13 mouse cellular contexts compared by ENCODE assay signal in genomic region chr19:6264200-6264599, GRCm38 (mm10). TPM values are rescaled to one million over a fixed set of nuclear protein-coding genes. Genes with fewer than 3 reads are reported as not detected.
DNase-seq lines count a peak whose midpoint lies in the region; ATAC-seq and TF ChIP-seq lines count a peak whose summit lies in the region.
"Had no signal": no experiment of that assay in that cellular context is flagged by ENCODE, and none has a peak within 500 bp of the region (broad histone marks: within the 10 kb centered on the region; RNA-seq: fewer than 3 reads in every experiment).

No protein-coding gene starts in this region.

- H3K9ac ChIP-seq in lung, embryonic 16.5 days (ENCODE audit: low read length): 0 out of 2 replicates have a peak overlapping the region, but pooled peaks have one; percentile 19
- peak overlapping the region; percentile 87 for H3K9ac ChIP-seq in intestine, postnatal 0 days (ENCODE audit: low read depth, low read length)
- no peak overlapping the region; the same call in 1 of the 2 replicates for H3K9ac ChIP-seq in stomach, embryonic 15.5 days
- H3K9ac ChIP-seq: midbrain, embryonic 13.5 days had no signal

- H3K4me1 ChIP-seq in kidney, adult 2 months (ENCODE audit: control insufficient read depth, insufficient read depth, low read length): peaks cover 8% of the 10 kb centered on the region; the same call in 1 of the 2 replicates
- H3K4me1 ChIP-seq in lung, embryonic 16.5 days (replicated peaks; ENCODE audit: control insufficient read depth, insufficient read depth, low read length): peaks cover 6% of the 10 kb centered on the region
- 0 out of 2 replicates have a peak, but pooled peaks cover 3% of the 10 kb centered on the region for H3K4me1 ChIP-seq in intestine, postnatal 0 days (replicated peaks; ENCODE audit: control insufficient read depth, insufficient read depth, low read length)
- peaks cover 2% of the 10 kb centered on the region; the same call in 1 of the 2 replicates for H3K4me1 ChIP-seq in stomach, embryonic 15.5 days
- H3K4me1 ChIP-seq in heart, embryonic 10.5 days: 0 out of 2 replicates have a peak, but pooled peaks cover 2% of the 10 kb centered on the region

- H3K4me3 ChIP-seq in kidney, adult 2 months (ENCODE audit: insufficient read depth, low read depth, low read length): peak overlapping the region; percentile 62
- H3K4me3 ChIP-seq in lung, embryonic 16.5 days (ENCODE audit: low read length): no peak overlapping the region
- peak overlapping the region; percentile 62 for H3K4me3 ChIP-seq in intestine, postnatal 0 days (ENCODE audit: low read depth, low read length)
- peak overlapping the region; percentile 35 for H3K4me3 ChIP-seq in stomach, embryonic 15.5 days (replicated peaks)
- H3K4me3 ChIP-seq in heart, embryonic 10.5 days: no peak overlapping the region
- H3K4me3 ChIP-seq: embryonic facial prominence, embryonic 10.5 days; forebrain, embryonic 10.5 days; midbrain, embryonic 13.5 days had no signal

- no peaks in the 10 kb centered on the region for H3K36me3 ChIP-seq in kidney, adult 2 months (ENCODE audit: control insufficient read depth, insufficient read depth, low read length)
- peaks cover 14% of the 10 kb centered on the region for H3K36me3 ChIP-seq in lung, embryonic 16.5 days (ENCODE audit: control insufficient read depth, insufficient read depth, low read length)
- peaks cover 22% of the 10 kb centered on the region for H3K36me3 ChIP-seq in intestine, postnatal 0 days (ENCODE audit: control insufficient read depth, insufficient read depth)
- H3K36me3 ChIP-seq in stomach, embryonic 15.5 days: peaks cover 20% of the 10 kb centered on the region
- H3K36me3 ChIP-seq in heart, embryonic 10.5 days: peaks cover 34% of the 10 kb centered on the region

- H3K9me3 ChIP-seq in lung, embryonic 16.5 days (ENCODE audit: control insufficient read depth, low read length): no peaks in the 10 kb centered on the region; the same call in 1 of the 2 replicates
- no peaks in the 10 kb centered on the region for H3K9me3 ChIP-seq in intestine, postnatal 0 days (ENCODE audit: control insufficient read depth)
- no peaks in the 10 kb centered on the region for H3K9me3 ChIP-seq in stomach, embryonic 15.5 days
- H3K9me3 ChIP-seq in heart, embryonic 10.5 days: no peaks in the 10 kb centered on the region

- WGBS in kidney, adult 2 months: 30% methylated on average over 9 of the region's 9 CpGs
- 77% methylated on average over 9 of the region's 9 CpGs for WGBS in lung, embryonic 16.5 days
- WGBS in intestine, postnatal 0 days: 27% methylated on average over 9 of the region's 9 CpGs
- WGBS in stomach, embryonic 15.5 days: 58% methylated on average over 9 of the region's 9 CpGs
- WGBS in heart, embryonic 10.5 days: 72% methylated on average over 9 of the region's 9 CpGs

- peak overlapping the region; percentile 84 for H3K27ac ChIP-seq in kidney, adult 2 months (ENCODE audit: insufficient read depth, low read depth, low read length)
- H3K27ac ChIP-seq in lung, embryonic 16.5 days (ENCODE audit: low read length): no peak overlapping the region
- H3K27ac ChIP-seq in intestine, postnatal 0 days (ENCODE audit: low read depth, low read length): peak overlapping the region; percentile 99
- peak overlapping the region; percentile 78; the same call in 1 of the 2 replicates for H3K27ac ChIP-seq in stomach, embryonic 15.5 days
- H3K27ac ChIP-seq in heart, embryonic 10.5 days: no peak overlapping the region
- H3K27ac ChIP-seq: embryonic facial prominence, embryonic 10.5 days; forebrain, embryonic 10.5 days; midbrain, embryonic 13.5 days had no signal

- no peak for ATAC-seq in lung, embryonic 16.5 days (ENCODE audit: low read depth)
- peak; percentile 78 for ATAC-seq in intestine, postnatal 0 days
- peak; percentile 33; the same call in 1 of the 2 replicates for ATAC-seq in stomach, embryonic 15.5 days (ENCODE audit: insufficient read depth, low FRiP score, low read depth)
- ATAC-seq: midbrain, embryonic 13.5 days had no signal

- peak; percentile 61 for DNase-seq in kidney, adult 2 months
- DNase-seq in kidney, adult 11 months: no peak
- no peak for DNase-seq in lung, postnatal 4 days
- no peak for DNase-seq in heart, embryonic 10.5 days (ENCODE audit: low spot score)
- DNase-seq in testis, postnatal 10 days (ENCODE audit: low spot score): no peak
- DNase-seq: lung, postnatal 14 days; thymus, postnatal 36 days had no signal

- TF ChIP-seq POLR2A in kidney, adult 2 months (IDR thresholded peaks at IDR 0.05; ENCODE audit: low read depth, low read length): no peak

- no peak overlapping the region for H3K4me2 ChIP-seq in lung, embryonic 16.5 days (ENCODE audit: low read depth, low read length)
- H3K4me2 ChIP-seq in intestine, postnatal 0 days (replicated peaks; ENCODE audit: low read depth): peak overlapping the region; percentile 77
- H3K4me2 ChIP-seq in stomach, embryonic 15.5 days: peak overlapping the region; percentile 49
- H3K4me2 ChIP-seq: midbrain, embryonic 13.5 days had no signal

- no peak for TF ChIP-seq CTCF in kidney, adult 2 months (conservative IDR thresholded peaks at IDR 0.05; ENCODE audit: insufficient read depth, insufficient read length, low read depth, low read length)
- TF ChIP-seq CTCF in intestine, postnatal 0 days (IDR thresholded peaks at IDR 0.05; ENCODE audit: low read depth): no peak

- H3K27me3 ChIP-seq in kidney, adult 2 months (replicated peaks; ENCODE audit: control insufficient read depth, insufficient read depth, low read length): no peaks in the 10 kb centered on the region
- no peaks in the 10 kb centered on the region for H3K27me3 ChIP-seq in lung, embryonic 16.5 days (ENCODE audit: control insufficient read depth, insufficient read depth, low read depth, low read length)
- no peaks in the 10 kb centered on the region for H3K27me3 ChIP-seq in intestine, postnatal 0 days (replicated peaks; ENCODE audit: control insufficient read depth, insufficient read depth, low read length)
- no peaks in the 10 kb centered on the region for H3K27me3 ChIP-seq in stomach, embryonic 15.5 days (replicated peaks)
- no peaks in the 10 kb centered on the region for H3K27me3 ChIP-seq in heart, embryonic 10.5 days (ENCODE audit: insufficient read depth, poor library complexity, severe bottlenecking)
- H3K27me3 ChIP-seq: midbrain, embryonic 13.5 days had no signal

RNA-seq across cellular contexts. Expression of gene Ehd1, which starts 12.3 kb away (rescaled TPM):
- polyA plus RNA-seq in kidney, adult 2 months (2012; rRNA removed): 224 and 317 TPM in 2 replicates
- polyA plus RNA-seq in lung, embryonic 16.5 days (2015; fragmentation: Nextera tagmentation; extraction: Ambion mirVana): 77.9 and 81.6 TPM in 2 replicates
- polyA plus RNA-seq in intestine, postnatal 0 days (2015; fragmentation: Nextera tagmentation; extraction: Ambion mirVana): 177 and 201 TPM in 2 replicates
- 67.3 and 73.4 TPM in 2 replicates for polyA plus RNA-seq in stomach, embryonic 15.5 days (2015; fragmentation: Nextera tagmentation; extraction: Ambion mirVana)
- 89.6 and 101 TPM in 2 replicates for polyA plus RNA-seq in heart, embryonic 10.5 days (2016; fragmentation: Nextera tagmentation; extraction: Ambion mirVana)

RNA-seq across cellular contexts. Expression of gene Atg2a, which starts 22.7 kb away (rescaled TPM):
- 27.4 and 33.2 TPM in 2 replicates for polyA plus RNA-seq in kidney, adult 2 months (2012; rRNA removed)
- 10.3 and 12.6 TPM in 2 replicates for polyA plus RNA-seq in lung, embryonic 16.5 days (2015; fragmentation: Nextera tagmentation; extraction: Ambion mirVana)
- 3.6 and 4.0 TPM in 2 replicates for polyA plus RNA-seq in intestine, postnatal 0 days (2015; fragmentation: Nextera tagmentation; extraction: Ambion mirVana)
- polyA plus RNA-seq in stomach, embryonic 15.5 days (2015; fragmentation: Nextera tagmentation; extraction: Ambion mirVana): 7.6 and 10.6 TPM in 2 replicates
- polyA plus RNA-seq in heart, embryonic 10.5 days (2016; fragmentation: Nextera tagmentation; extraction: Ambion mirVana): 10.8 and 11.6 TPM in 2 replicates

RNA-seq across cellular contexts. Expression of gene Ppp2r5b, which starts 28.5 kb away (rescaled TPM):
- 32.1 and 36.5 TPM in 2 replicates for polyA plus RNA-seq in kidney, adult 2 months (2012; rRNA removed)
- 17.8 and 20.2 TPM in 2 replicates for polyA plus RNA-seq in lung, embryonic 16.5 days (2015; fragmentation: Nextera tagmentation; extraction: Ambion mirVana)
- polyA plus RNA-seq in intestine, postnatal 0 days (2015; fragmentation: Nextera tagmentation; extraction: Ambion mirVana): 15.2 and 17.1 TPM in 2 replicates
- 20.5 and 23.7 TPM in 2 replicates for polyA plus RNA-seq in stomach, embryonic 15.5 days (2015; fragmentation: Nextera tagmentation; extraction: Ambion mirVana)
- polyA plus RNA-seq in heart, embryonic 10.5 days (2016; fragmentation: Nextera tagmentation; extraction: Ambion mirVana): 21.2 and 25.7 TPM in 2 replicates

RNA-seq across cellular contexts. Expression of gene Gpha2, which starts 38.0 kb away (rescaled TPM):
- polyA plus RNA-seq in kidney, adult 2 months (2012; rRNA removed): 0.16 and 0.65 TPM in 2 replicates
- polyA plus RNA-seq in lung, embryonic 16.5 days (2015; fragmentation: Nextera tagmentation; extraction: Ambion mirVana): 0.63 and 0.88 TPM in 2 replicates
- polyA plus RNA-seq in intestine, postnatal 0 days (2015; fragmentation: Nextera tagmentation; extraction: Ambion mirVana): 0.26 and 0.34 TPM in 2 replicates
- polyA plus RNA-seq in stomach, embryonic 15.5 days (2015; fragmentation: Nextera tagmentation; extraction: Ambion mirVana): 0.62 TPM in 2 replicates
- polyA plus RNA-seq in heart, embryonic 10.5 days (2016; fragmentation: Nextera tagmentation; extraction: Ambion mirVana): 0.24 TPM in 1 of 2 replicates, not detected in the other
- polyA plus RNA-seq: midbrain, embryonic 13.5 days had no signal

RNA-seq across cellular contexts. Expression of gene Cdc42bpg, which starts 42.1 kb away (rescaled TPM):
- polyA plus RNA-seq in kidney, adult 2 months (2012; rRNA removed): 26.6 and 31.1 TPM in 2 replicates
- polyA plus RNA-seq in lung, embryonic 16.5 days (2015; fragmentation: Nextera tagmentation; extraction: Ambion mirVana): 1.1 and 1.7 TPM in 2 replicates
- polyA plus RNA-seq in intestine, postnatal 0 days (2015; fragmentation: Nextera tagmentation; extraction: Ambion mirVana): 1.8 and 2.3 TPM in 2 replicates
- polyA plus RNA-seq in stomach, embryonic 15.5 days (2015; fragmentation: Nextera tagmentation; extraction: Ambion mirVana): 1.3 and 1.5 TPM in 2 replicates
- 0.33 and 0.38 TPM in 2 replicates for polyA plus RNA-seq in heart, embryonic 10.5 days (2016; fragmentation: Nextera tagmentation; extraction: Ambion mirVana)

Comparison
In these comparisons a context has a peak if more than half of its experiments do, and no peak if none do; other contexts are left out.
1. H3K27ac ChIP-seq: peak in kidney, adult 2 months (single experiment), intestine, postnatal 0 days (single experiment) and stomach, embryonic 15.5 days (single experiment); none in lung, embryonic 16.5 days (single experiment) and heart, embryonic 10.5 days (single experiment).
2. H3K4me3 ChIP-seq: peak in kidney, adult 2 months (single experiment), intestine, postnatal 0 days (single experiment) and stomach, embryonic 15.5 days (single experiment); none in lung, embryonic 16.5 days (single experiment) and heart, embryonic 10.5 days (single experiment).